Mouse (Mus musculus) myocyte (in vitro differentiated cells): Measurements from ENCODE around the gene St5. TPM values are rescaled to one million over a fixed set of nuclear protein-coding genes. Genes with fewer than 3 reads are reported as not detected.

Source experiments
- H3K27me3 ChIP-seq: one replicate; pipeline ENCODE4 v1.6.1; 2011; ENCODE audit not compliant: control insufficient read depth, insufficient read depth, insufficient read length
- H3K36me3 ChIP-seq: one replicate; pipeline ENCODE4 v1.6.1; 2011; ENCODE audit not compliant: control insufficient read depth, insufficient read depth
- H3K4me2 ChIP-seq: one replicate; pipeline ENCODE4 v1.6.1; 2011; ENCODE audit warnings: low read depth, control low read depth
- H3K4me3 ChIP-seq: one replicate; pipeline ENCODE4 v1.5.1; 2011; ENCODE audit warnings: mild to moderate bottlenecking, control low read depth, moderate library complexity
- H3K79me2 ChIP-seq: one replicate; pipeline ENCODE4 v1.6.1; 2011; ENCODE audit not compliant: control insufficient read depth, insufficient read depth
- H3ac ChIP-seq: one replicate; pipeline ENCODE4 v1.6.1; 2011; ENCODE audit not compliant: control insufficient read depth, insufficient read length
- CEBPB ChIP-seq: IDR thresholded peaks from 2 replicates; pipeline ENCODE4 v1.6.1; 2011; ENCODE audit warnings: mild to moderate bottlenecking, moderate library complexity; ENCODE audit not compliant: poor library complexity, insufficient read depth, severe bottlenecking
- E2F4 ChIP-seq: IDR thresholded peaks from one replicate; pipeline ENCODE4 v1.6.1; 2011; ENCODE audit warnings: mild to moderate bottlenecking, control low read depth, moderate library complexity; ENCODE audit not compliant: insufficient read depth
- MAX ChIP-seq: IDR thresholded peaks from one replicate; pipeline ENCODE4 v1.6.1; 2011; ENCODE audit warnings: low read depth, mild to moderate bottlenecking, control low read depth
- MYOD1 ChIP-seq, 3 experiments: IDR thresholded peaks; one replicate each; pipeline ENCODE4 v1.6.1; 2011; ENCODE audit warnings: control low read depth in 2 of 3, low read depth in 2 of 3, mild to moderate bottlenecking in 2 of 3, moderate library complexity in 1 of 3; ENCODE audit not compliant: insufficient read length in 2 of 3, control insufficient read depth in 1 of 3
- MYOG ChIP-seq, 3 experiments: IDR thresholded peaks; one replicate each; pipeline ENCODE4 v1.6.1; 2011; ENCODE audit warnings: control low read depth in 2 of 3, low read depth in 2 of 3, mild to moderate bottlenecking in 2 of 3; ENCODE audit not compliant: insufficient read length in 2 of 3, control insufficient read depth in 1 of 3, insufficient read depth in 1 of 3
- POLR2A ChIP-seq: IDR thresholded peaks from one replicate; pipeline ENCODE4 v1.6.1; 2011; ENCODE audit warnings: low read depth, mild to moderate bottlenecking, control low read depth, moderate library complexity; ENCODE audit not compliant: insufficient read length
- POLR2AphosphoS2 ChIP-seq: IDR thresholded peaks from one replicate; pipeline ENCODE4 v1.6.1; 2011; ENCODE audit warnings: low read depth, control low read depth; ENCODE audit not compliant: insufficient read length
- REST ChIP-seq: IDR thresholded peaks from one replicate; pipeline ENCODE4 v1.6.1; 2011; ENCODE audit warnings: mild to moderate bottlenecking, control low read depth, moderate library complexity; ENCODE audit not compliant: insufficient read depth, insufficient read length
- SRF ChIP-seq: IDR thresholded peaks from one replicate; pipeline ENCODE4 v1.6.1; 2011; ENCODE audit warnings: low read depth; ENCODE audit not compliant: control insufficient read depth, insufficient read length
- TCF12 ChIP-seq: IDR thresholded peaks from one replicate; pipeline ENCODE4 v1.6.1; 2011; ENCODE audit warnings: mild to moderate bottlenecking, control low read depth; ENCODE audit not compliant: poor library complexity, insufficient read depth, severe bottlenecking
- TCF3 ChIP-seq: IDR thresholded peaks from one replicate; pipeline ENCODE4 v1.6.1; 2011; ENCODE audit warnings: low read depth, control low read depth; ENCODE audit not compliant: insufficient read length
- USF1 ChIP-seq: IDR thresholded peaks from one replicate; pipeline ENCODE4 v1.6.1; 2011; ENCODE audit warnings: low read depth, mild to moderate bottlenecking, control low read depth, moderate library complexity
- polyA plus RNA-seq: library from polyadenylated mRNA; unstranded; fragments of >200 nt; fragmentation: generic; extraction: Trizol; gene quantifications from one replicate; pipeline ENCODE4 v1.2.1, GENCODE M21; 2012; ENCODE audit warnings: missing spikeins

Gene St5
- polyA plus RNA-seq, 1 experiment: 34.1 TPM

DNA sequence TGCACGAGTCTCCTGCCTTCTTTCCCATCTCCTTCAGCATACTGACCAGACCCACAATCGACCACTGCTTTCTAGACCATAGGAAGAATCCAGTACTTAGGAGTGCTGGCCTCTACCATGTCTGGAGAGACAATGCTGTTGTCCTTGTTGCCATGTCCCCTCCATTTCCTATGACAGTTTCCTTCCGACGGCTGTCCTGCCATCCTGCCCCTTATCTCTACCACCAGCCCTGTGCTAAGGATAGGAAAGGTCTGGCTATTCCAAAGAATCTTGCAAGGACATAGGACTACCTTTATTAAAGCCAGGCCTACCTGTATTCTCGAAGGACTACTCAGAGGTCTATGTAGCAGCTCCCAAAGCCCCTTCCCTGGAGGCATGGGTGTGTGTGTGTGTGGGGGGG, 171.9 kb downstream of the St5 start:
- no peak overlapping the region for H3K4me3 ChIP-seq
- H3K36me3 ChIP-seq: peaks cover 22% of the 10 kb centered on the region

DNA sequence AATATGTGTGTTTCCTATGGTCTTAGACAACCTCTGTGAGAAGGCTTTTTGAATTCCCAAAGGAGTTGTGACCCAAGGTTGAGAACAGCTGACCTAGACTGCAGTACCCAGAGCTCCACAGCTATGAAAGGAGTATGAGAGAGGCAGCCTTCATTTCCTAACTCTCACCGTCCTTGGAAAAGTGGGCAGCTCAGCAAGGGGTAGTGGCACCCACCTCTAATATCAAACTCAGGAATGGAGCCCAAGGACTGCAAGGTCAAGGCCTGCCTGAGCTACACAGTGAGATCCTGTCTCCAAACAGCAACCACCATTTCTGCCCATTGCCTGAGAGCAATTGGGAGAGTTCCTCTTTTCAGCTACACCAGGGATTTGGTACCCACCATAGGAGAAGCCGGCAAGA, 173.7 kb downstream of the St5 start:
- no peaks in the 10 kb centered on the region for H3K27me3 ChIP-seq
- TF ChIP-seq POLR2AphosphoS2 (no peak), POLR2A (no peak)
- no peak overlapping the region for H3K4me3 ChIP-seq
- no peak overlapping the region for H3K4me2 ChIP-seq
- H3ac ChIP-seq: no peak overlapping the region
- H3K36me3 ChIP-seq: peaks cover 35% of the 10 kb centered on the region
- H3K79me2 ChIP-seq: no peaks in the 10 kb centered on the region

More for the DNA sequence above, 171.9 kb downstream of the St5 start:
- TF ChIP-seq TCF12 (no peak), MYOG (IDR thresholded peaks at IDR 0.05; ENCODE audit: control insufficient read depth in 1 of 3, insufficient read depth in 1 of 3, insufficient read length in 2 of 3, low read depth in 2 of 3) (no peak)
- no peaks in the 10 kb centered on the region for H3K79me2 ChIP-seq
- no peaks in the 10 kb centered on the region for H3K27me3 ChIP-seq
- H3K4me2 ChIP-seq: no peak overlapping the region
- H3ac ChIP-seq: no peak overlapping the region

DNA sequence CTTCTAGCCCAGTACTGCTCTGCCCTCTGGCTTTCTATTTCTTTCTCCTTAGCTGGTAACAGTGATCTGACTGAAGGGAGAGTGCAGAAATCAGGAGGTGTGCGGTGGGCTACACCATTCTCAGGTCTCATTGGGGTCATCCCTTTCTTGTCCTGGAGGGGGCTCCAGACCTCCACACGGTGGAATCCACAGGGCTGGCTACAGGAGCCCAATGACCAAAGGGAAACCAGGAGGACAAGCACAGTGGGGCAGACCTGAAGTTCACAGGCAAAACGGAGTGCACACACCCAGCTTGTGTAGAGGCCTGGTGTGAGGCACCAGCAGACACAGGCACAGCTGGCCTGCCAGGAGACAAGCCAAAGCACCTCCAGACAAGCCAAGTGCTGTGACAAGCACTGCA, 175.0 kb downstream of the St5 start:
- H3K4me3 ChIP-seq: no peak overlapping the region
- no peaks in the 10 kb centered on the region for H3K27me3 ChIP-seq
- TF ChIP-seq MAX (no peak), SRF (no peak), MYOG (IDR thresholded peaks at IDR 0.05; ENCODE audit: control insufficient read depth in 1 of 3, insufficient read depth in 1 of 3, insufficient read length in 2 of 3, low read depth in 2 of 3) (peak in 1 of 3 experiments; percentile 20), POLR2AphosphoS2 (no peak), MYOD1 (IDR thresholded peaks at IDR 0.05; ENCODE audit: control insufficient read depth in 1 of 3, insufficient read length in 2 of 3, low read depth in 2 of 3) (no peak)
- no peak overlapping the region for H3K4me2 ChIP-seq
- H3ac ChIP-seq: no peak overlapping the region
- H3K36me3 ChIP-seq: peaks cover 38% of the 10 kb centered on the region
- H3K79me2 ChIP-seq: no peaks in the 10 kb centered on the region

DNA sequence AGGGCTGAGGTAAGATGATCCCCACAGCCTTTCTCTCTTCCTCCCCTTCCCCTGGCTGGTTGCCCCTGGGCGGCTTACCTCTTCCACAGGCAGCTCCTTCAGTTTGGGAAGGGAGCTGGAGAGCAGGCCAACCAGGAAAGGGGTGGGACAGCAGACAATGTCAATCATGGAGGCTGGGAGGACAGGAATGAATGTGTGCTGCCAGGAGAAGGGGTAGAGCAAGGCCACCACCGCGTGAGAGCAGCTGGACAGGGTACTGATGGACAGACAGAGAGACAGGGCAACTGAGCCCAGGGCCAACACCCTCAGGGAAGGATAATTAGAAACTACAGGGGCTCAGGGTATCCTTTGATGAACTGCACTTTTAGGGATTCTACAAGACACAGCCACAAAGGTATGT, 175.9 kb downstream of the St5 start:
- H3K79me2 ChIP-seq: no peaks in the 10 kb centered on the region
- TF ChIP-seq POLR2AphosphoS2 (peak; percentile 56), MAX (no peak), USF1 (no peak), MYOG (IDR thresholded peaks at IDR 0.05; ENCODE audit: control insufficient read depth in 1 of 3, insufficient read depth in 1 of 3, insufficient read length in 2 of 3, low read depth in 2 of 3) (no peak), REST (no peak), MYOD1 (IDR thresholded peaks at IDR 0.05; ENCODE audit: control insufficient read depth in 1 of 3, insufficient read length in 2 of 3, low read depth in 2 of 3) (no peak), E2F4 (no peak), TCF12 (no peak)
- H3K27me3 ChIP-seq: no peaks in the 10 kb centered on the region
- H3K36me3 ChIP-seq: peaks cover 46% of the 10 kb centered on the region
- no peak overlapping the region for H3K4me2 ChIP-seq
- H3ac ChIP-seq: no peak overlapping the region
- no peak overlapping the region for H3K4me3 ChIP-seq

DNA sequence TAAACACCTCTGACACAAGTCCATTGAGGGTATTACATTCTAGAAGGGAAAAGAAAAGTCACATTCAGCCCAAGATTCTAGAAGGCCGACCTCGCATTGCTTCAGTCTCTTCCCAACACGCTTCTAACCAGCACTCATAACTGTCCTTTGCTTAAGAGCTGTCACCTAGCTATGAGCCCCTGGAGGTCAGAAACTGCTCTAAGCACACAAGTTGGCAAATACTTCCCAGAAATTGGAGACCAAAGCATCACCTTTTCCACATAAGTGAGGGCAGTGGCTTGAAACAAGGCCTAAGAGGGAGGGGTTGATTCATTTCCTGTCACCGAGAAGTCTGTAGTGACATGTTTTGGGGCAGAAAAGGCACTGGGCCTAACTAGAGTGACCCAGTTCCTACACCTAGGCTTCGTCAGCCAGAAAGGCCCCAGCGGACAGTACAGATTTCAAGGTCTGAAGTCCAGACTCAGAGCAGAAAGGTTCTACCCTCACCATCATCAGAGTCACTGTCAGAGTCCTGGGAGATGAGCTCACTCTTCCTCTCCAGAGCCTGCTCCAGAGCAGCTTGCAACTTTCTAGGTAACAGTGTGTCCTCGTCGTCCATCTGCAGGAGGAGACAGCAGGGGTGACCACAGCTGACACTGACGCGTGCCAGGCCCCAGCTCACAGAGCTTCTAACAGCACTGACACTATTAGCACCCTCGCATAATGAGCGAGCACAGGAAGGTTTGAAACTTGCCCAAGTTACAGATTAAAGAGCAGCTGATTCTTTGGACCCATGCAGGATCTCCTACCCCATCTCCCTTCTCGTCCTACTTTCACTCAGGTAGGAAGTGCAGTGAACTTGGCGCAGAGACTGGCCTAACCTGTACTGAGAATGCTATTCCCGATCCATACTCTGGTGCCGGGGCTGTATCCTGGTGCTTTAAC, 177.4 kb downstream of the St5 start:
- Histone ChIP-seq H3K4me3 (no peak overlapping the region), H3ac (no peak overlapping the region), H3K27me3 (no peaks in the 10 kb centered on the region), H3K36me3 (peaks cover 56% of the 10 kb centered on the region), H3K4me2 (no peak overlapping the region), H3K79me2 (peaks cover 10% of the 10 kb centered on the region)
- TF ChIP-seq MAX (no peak), POLR2AphosphoS2 (peak; percentile 87), TCF3 (no peak), TCF12 (no peak), CEBPB (no peak), MYOG (IDR thresholded peaks at IDR 0.05; ENCODE audit: control insufficient read depth in 1 of 3, insufficient read depth in 1 of 3, insufficient read length in 2 of 3, low read depth in 2 of 3) (no peak), POLR2A (no peak)

DNA sequence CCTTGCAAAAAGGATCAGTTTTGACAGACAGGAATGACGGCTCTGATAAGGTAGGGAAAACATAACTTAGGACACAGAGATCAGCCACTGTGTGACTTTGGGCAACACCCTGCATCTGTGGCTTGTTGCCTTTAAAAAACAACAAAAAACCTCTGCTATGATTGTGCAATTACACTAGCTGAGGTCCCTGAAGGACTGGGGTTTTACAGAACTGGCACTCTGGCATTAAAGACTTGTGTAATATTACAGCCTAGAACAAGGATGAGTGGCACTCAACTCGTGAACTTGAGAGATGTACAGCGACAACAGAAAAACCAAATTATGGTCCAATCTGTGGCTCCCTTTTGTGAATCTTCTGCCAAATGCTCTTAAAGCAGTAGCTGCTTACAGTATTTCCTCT, 178.6 kb downstream of the St5 start:
- TF ChIP-seq CEBPB (peak; percentile 53; the same call in 1 of the 2 replicates), POLR2AphosphoS2 (no peak), MAX (no peak), POLR2A (no peak), MYOD1 (IDR thresholded peaks at IDR 0.05; ENCODE audit: control insufficient read depth in 1 of 3, insufficient read length in 2 of 3, low read depth in 2 of 3) (no peak)
- no peak overlapping the region for H3K4me2 ChIP-seq
- no peaks in the 10 kb centered on the region for H3K27me3 ChIP-seq
- no peak overlapping the region for H3ac ChIP-seq
- no peak overlapping the region for H3K4me3 ChIP-seq
- peaks cover 22% of the 10 kb centered on the region for H3K79me2 ChIP-seq
- peaks cover 55% of the 10 kb centered on the region for H3K36me3 ChIP-seq
